Mouse (Mus musculus): ENCODE results near the gene St3gal3.

DNA sequence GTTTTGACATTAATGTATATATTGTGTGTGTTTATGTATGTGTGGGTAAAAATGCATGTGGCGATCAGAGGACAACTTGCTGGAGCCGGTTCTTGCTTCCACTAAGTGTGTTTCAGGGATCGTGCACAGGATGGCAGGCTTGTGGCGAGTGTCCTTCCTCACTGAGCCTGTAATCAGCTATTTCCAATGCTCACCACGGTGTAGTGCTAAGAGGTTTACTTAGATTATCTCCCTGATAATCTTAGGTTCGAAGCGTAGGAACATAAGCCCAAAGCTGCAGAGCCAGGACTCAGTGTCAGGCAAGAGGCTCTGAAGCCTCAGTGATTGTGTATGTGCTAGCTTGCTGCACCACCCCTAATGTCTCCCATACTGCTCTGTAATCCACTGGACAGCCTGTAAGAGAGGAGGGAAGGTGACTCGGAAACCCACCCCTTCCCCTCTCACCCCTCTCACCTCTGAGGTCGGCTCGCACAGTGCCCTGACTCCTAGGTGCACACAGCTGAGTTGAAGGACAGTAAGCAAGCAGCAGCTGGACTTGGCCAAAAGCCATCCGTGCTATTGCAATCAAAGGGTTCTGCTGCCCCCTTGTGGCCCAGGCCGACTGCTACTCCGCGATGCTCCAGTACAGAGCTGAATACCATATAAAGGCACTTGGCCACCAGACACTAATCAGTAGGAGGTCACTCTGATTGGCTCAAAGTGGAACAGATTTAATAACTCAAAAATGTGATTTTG is 51.3 kb downstream of the St3gal3 start:
- TF ChIP-seq CTCF (IDR thresholded peaks at IDR 0.05; ENCODE audit: low read depth, low read length), result peak; percentile 99
- no peak for TF ChIP-seq POLR2A (IDR thresholded peaks at IDR 0.05; ENCODE audit: extremely low read depth, insufficient read depth, low read length)

Data from liver, adult 2 months (tissue).